Mouse (Mus musculus) liver, embryonic 14.5 days (tissue): ENCODE measurements at regions not wholly inside any gene's neighbourhood (a gene's known extent, or its start where the extent isn't known, plus 50 kb on each side); places are given as distances from the start of the nearest gene placed in this dataset.

Source experiments
- ATAC-seq: fragments of 200-750 bp; cut with Nextera tagmentation; 2 replicates; pipeline ENCODE4 v1.8.0; 2017; ENCODE audit warnings: moderate number of reproducible peaks, mild to moderate bottlenecking, moderate library complexity; ENCODE audit not compliant: insufficient read depth
- DNase-seq, 3 experiments: peaks; one replicate each; pipeline ENCODE4 v3.0.0-alpha.2; 2012 to 2013; ENCODE audit warnings: low read depth in 3 of 3, low spot score in 3 of 3
- H3K27ac ChIP-seq: fragments of 300-500 bp; sonication (generic); 2 replicates; pipeline ENCODE4 v1.5.1; 2014; ENCODE audit warnings: moderate library complexity, mild to moderate bottlenecking, control low read depth, inconsistent platforms
- H3K27me3 ChIP-seq: fragments of 300-500 bp; sonication (generic); 2 replicates; pipeline ENCODE4 v1.6.1; 2014; ENCODE audit warnings: mild to moderate bottlenecking, low read length, moderate library complexity; ENCODE audit not compliant: control insufficient read depth, insufficient read depth
- H3K36me3 ChIP-seq: fragments of 300-500 bp; sonication (generic); replicated peaks from 2 replicates; pipeline ENCODE4 v1.6.1; 2014; ENCODE audit warnings: low read depth; ENCODE audit not compliant: control insufficient read depth, insufficient read depth
- H3K4me1 ChIP-seq, 2 experiments: fragments of 200-500 bp in 1 of 2; fragments of 300-500 bp in 1 of 2; sonication (generic) in 1 of 2; replicated peaks; 2 replicates each; pipeline ENCODE4 v1.6.1; 2012 to 2014; ENCODE audit warnings: antibody characterized with exemption in 1 of 2, inconsistent platforms in 1 of 2, low read length in 1 of 2; ENCODE audit not compliant: control insufficient read depth in 2 of 2, insufficient read depth in 2 of 2
- H3K4me2 ChIP-seq: fragments of 300-500 bp; sonication (generic); 2 replicates; pipeline ENCODE4 v1.6.1; 2014; ENCODE audit warnings: low read depth, mild to moderate bottlenecking, control low read depth, moderate library complexity
- H3K4me3 ChIP-seq, 2 experiments: fragments of 200-500 bp in 1 of 2; fragments of 300-500 bp in 1 of 2; sonication (generic) in 1 of 2; 2 replicates each; pipeline ENCODE4 v1.5.1; 2012 to 2014; ENCODE audit warnings: low read depth in 2 of 2, low read length in 2 of 2, mild to moderate bottlenecking in 2 of 2, control low read depth in 1 of 2, inconsistent platforms in 1 of 2, moderate library complexity in 1 of 2; ENCODE audit not compliant: insufficient read depth in 1 of 2
- H3K9ac ChIP-seq: fragments of 300-500 bp; sonication (generic); replicated peaks from 2 replicates; pipeline ENCODE4 v1.6.1; 2014; ENCODE audit warnings: mild to moderate bottlenecking, control low read depth, moderate library complexity
- H3K9me3 ChIP-seq: fragments of 300-500 bp; sonication (generic); 2 replicates; pipeline ENCODE4 v1.6.1; 2016; ENCODE audit warnings: low read length, mixed read lengths; ENCODE audit not compliant: control insufficient read depth
- CTCF ChIP-seq: IDR thresholded peaks from 2 replicates; pipeline ENCODE4 v1.5.1; 2016; ENCODE audit warnings: antibody characterized with exemption, low read depth, control low read depth
- EP300 ChIP-seq: IDR thresholded peaks from 2 replicates; pipeline ENCODE4 v1.6.1; 2016; ENCODE audit warnings: antibody characterized with exemption, low read depth
- WGBS: fragments of 180-500 bp; shearing (Covaris S2); extraction: QIAGEN DNeasy Blood & Tissue Kit; methylation state at CpG from one replicate; pipeline ENCODE4 v1.1.7; 2014; ENCODE audit not compliant: insufficient replicate concordance; 5-methylcytosine and 5-hydroxymethylcytosine counted together

- Histone ChIP-seq H3K36me3 (no peaks in the 10 kb centered on the region), H3K4me2 (no peak overlapping the region), H3K9ac (no peak overlapping the region), H3K9me3 (no peaks in the 10 kb centered on the region), H3K4me1 (no peaks in the 10 kb centered on the region), H3K27ac (no peak overlapping the region), H3K4me3 (no peak overlapping the region), H3K27me3 (no peaks in the 10 kb centered on the region)
- WGBS: 68% methylated on average over 7 of the region's 7 CpGs
- ATAC-seq: no peak
- TF ChIP-seq EP300 (no peak), CTCF (no peak)
- no peak for DNase-seq
Measured at GRCm38 (mm10) chr12:99052599-99052998, 132.2 kb downstream of the Ttc8 start.

- no peak for ATAC-seq
- 59% methylated on average over 2 of the region's 2 CpGs for WGBS
- no peaks in the 10 kb centered on the region for H3K36me3 ChIP-seq
Measured at GRCm38 (mm10) chr12:99057521-99057920, 137.1 kb downstream of the Ttc8 start.

DNA sequence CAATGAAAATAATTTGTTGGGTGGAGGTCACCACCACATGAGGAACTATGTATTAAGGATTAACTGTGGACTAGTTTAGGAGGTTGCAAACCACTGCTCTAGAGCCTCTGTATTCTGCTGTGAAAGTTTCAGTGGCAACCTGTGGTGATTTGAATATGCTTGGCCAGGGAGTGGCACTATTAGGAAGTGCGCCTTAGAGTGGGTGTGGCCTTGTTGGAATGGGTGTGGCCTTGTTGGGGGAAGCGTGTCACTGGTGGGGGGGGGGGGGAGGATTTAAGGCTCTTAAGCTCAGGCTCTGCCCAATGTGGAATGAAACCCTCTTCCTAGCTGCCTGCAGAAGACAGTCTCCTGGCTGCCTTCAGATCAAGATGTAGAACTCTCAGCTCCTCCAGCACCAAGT, 138.5 kb downstream of the Ttc8 start:
- 32% methylated on average over 2 of the region's 2 CpGs for WGBS
- no peak for ATAC-seq

More at GRCm38 (mm10) chr12:99057521-99057920, 137.1 kb downstream of the Ttc8 start:
- no peak for DNase-seq
- no peaks in the 10 kb centered on the region for H3K27me3 ChIP-seq
- H3K9ac ChIP-seq: no peak overlapping the region
- H3K4me2 ChIP-seq: no peak overlapping the region
- TF ChIP-seq EP300 (no peak), CTCF (no peak)
- no peaks in the 10 kb centered on the region for H3K9me3 ChIP-seq
- no peak overlapping the region for H3K27ac ChIP-seq
- H3K4me1 ChIP-seq: no peaks in the 10 kb centered on the region
- no peak overlapping the region for H3K4me3 ChIP-seq

DNA sequence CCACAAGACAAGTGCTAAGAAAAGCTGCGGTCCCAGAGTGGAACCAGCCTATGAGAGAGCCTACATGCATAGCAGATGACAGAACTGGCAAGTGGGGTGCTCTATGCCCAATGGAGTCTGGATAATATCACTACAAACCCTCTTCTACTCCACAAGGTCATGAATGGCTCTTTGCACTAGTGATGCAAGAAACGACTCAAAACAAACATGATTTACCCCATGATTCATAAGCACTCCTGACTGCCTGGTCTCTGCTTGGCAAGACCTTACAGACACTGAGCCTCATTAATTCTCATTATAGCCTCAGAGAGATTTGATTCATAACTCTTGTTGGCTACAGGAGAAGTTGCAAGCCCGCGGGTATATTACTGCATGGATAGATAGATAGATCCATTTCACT, 139.1 kb downstream of the Ttc8 start:
- H3K4me1 ChIP-seq: no peaks in the 10 kb centered on the region
- no peak for TF ChIP-seq CTCF
- no peak for TF ChIP-seq EP300
- WGBS: 81% methylated on average over 4 of the region's 4 CpGs
- H3K27ac ChIP-seq: no peak overlapping the region
- H3K4me2 ChIP-seq: no peak overlapping the region
- H3K27me3 ChIP-seq: no peaks in the 10 kb centered on the region
- H3K9ac ChIP-seq: no peak overlapping the region
- DNase-seq: no peak
- no peaks in the 10 kb centered on the region for H3K9me3 ChIP-seq
- no peaks in the 10 kb centered on the region for H3K36me3 ChIP-seq
- no peak for ATAC-seq
- no peak overlapping the region for H3K4me3 ChIP-seq

More for the DNA sequence above, 138.5 kb downstream of the Ttc8 start:
- no peak overlapping the region for H3K4me2 ChIP-seq
- H3K27me3 ChIP-seq: no peaks in the 10 kb centered on the region
- H3K4me3 ChIP-seq: no peak overlapping the region
- H3K27ac ChIP-seq: no peak overlapping the region
- no peak for TF ChIP-seq EP300
- no peak for TF ChIP-seq CTCF
- H3K9me3 ChIP-seq: no peaks in the 10 kb centered on the region
- DNase-seq: no peak
- H3K9ac ChIP-seq: no peak overlapping the region
- H3K4me1 ChIP-seq: no peaks in the 10 kb centered on the region
- H3K36me3 ChIP-seq: no peaks in the 10 kb centered on the region

GRCm38 (mm10) chr12:99060702-99061101, 140.3 kb downstream of the Ttc8 start:
- no peak overlapping the region for H3K9ac ChIP-seq
- H3K9me3 ChIP-seq: no peaks in the 10 kb centered on the region
- ATAC-seq: no peak
- no peak overlapping the region for H3K4me3 ChIP-seq
- no peak overlapping the region for H3K27ac ChIP-seq
- no peak for DNase-seq
- WGBS: 33% methylated on average over 2 of the region's 2 CpGs
- no peak overlapping the region for H3K4me2 ChIP-seq
- TF ChIP-seq CTCF (no peak), EP300 (no peak)
- no peaks in the 10 kb centered on the region for H3K36me3 ChIP-seq
- H3K27me3 ChIP-seq: no peaks in the 10 kb centered on the region
- H3K4me1 ChIP-seq: no peaks in the 10 kb centered on the region

- Histone ChIP-seq H3K9ac (no peak overlapping the region), H3K9me3 (no peaks in the 10 kb centered on the region), H3K4me2 (no peak overlapping the region), H3K27ac (no peak overlapping the region), H3K4me3 (no peak overlapping the region), H3K27me3 (no peaks in the 10 kb centered on the region), H3K4me1 (no peaks in the 10 kb centered on the region), H3K36me3 (no peaks in the 10 kb centered on the region)
- DNase-seq: no peak
- ATAC-seq: no peak
- TF ChIP-seq EP300: no peak
- no peak for TF ChIP-seq CTCF
- WGBS: 72% methylated on average over 3 of the region's 3 CpGs
Measured at GRCm38 (mm10) chr12:99063441-99063840, 143.1 kb downstream of the Ttc8 start.
